Mouse (Mus musculus): ENCODE measurements at regions not wholly inside any gene's neighbourhood (a gene's known extent, or its start where the extent isn't known, plus 50 kb on each side); places are given as distances from the start of the nearest gene placed in this dataset.

- Histone ChIP-seq H3K9me3 (ENCODE audit: low read length) (no peaks in the 10 kb centered on the region), H3K4me2 (ENCODE audit: low read depth, low read length, poor library complexity, severe bottlenecking) (no peak overlapping the region), H3K27me3 (ENCODE audit: insufficient read depth, low read length) (no peaks in the 10 kb centered on the region; the same call in 1 of the 2 replicates), H3K4me3 (ENCODE audit: low read depth, low read length) (no peak overlapping the region), H3K27ac (ENCODE audit: low read depth, low read length) (no peak overlapping the region), H3K36me3 (ENCODE audit: insufficient read depth, low read length) (no peaks in the 10 kb centered on the region), H3K4me1 (ENCODE audit: insufficient read depth, low read length) (no peaks in the 10 kb centered on the region), H3K9ac (replicated peaks; ENCODE audit: low read length, poor library complexity, severe bottlenecking) (no peak overlapping the region)
- 94% methylated on average over 6 of the region's 6 CpGs for WGBS
- DNase-seq (ENCODE audit: low spot score), result peak; percentile 56
- no peak for ATAC-seq (ENCODE audit: low FRiP score)
- TF ChIP-seq CTCF (IDR thresholded peaks at IDR 0.05), result no peak
Observed at GRCm38 (mm10) chr8:125317584-125317991, 252.0 kb downstream of the Sipa1l2 start.

DNA sequence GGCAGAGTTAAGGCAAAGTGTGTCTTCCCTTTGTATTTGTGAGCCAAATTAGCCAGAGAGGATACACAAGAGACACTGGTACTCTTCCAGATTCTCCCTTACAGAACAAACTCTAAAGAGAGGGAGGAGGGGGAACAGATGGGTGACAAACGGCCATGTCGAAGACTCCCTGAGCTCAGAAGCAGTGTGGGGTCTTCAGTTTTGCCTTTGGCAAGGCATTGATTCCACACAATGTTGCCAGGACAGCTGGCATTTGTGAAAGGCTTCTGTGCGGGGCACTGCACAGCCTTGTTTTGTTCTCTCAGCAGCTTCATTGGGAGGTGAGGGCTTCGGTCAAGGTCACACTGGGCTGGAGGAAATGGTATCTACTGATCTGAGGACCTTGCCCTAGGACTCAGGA is 253.9 kb downstream of the Sipa1l2 start:
- DNase-seq (ENCODE audit: low spot score) (peak; percentile 69), ATAC-seq (ENCODE audit: low FRiP score) (no peak)
- H3K9ac ChIP-seq (replicated peaks; ENCODE audit: low read length, poor library complexity, severe bottlenecking), result no peak overlapping the region
- H3K4me2 ChIP-seq (ENCODE audit: low read depth, low read length, poor library complexity, severe bottlenecking), result no peak overlapping the region
- H3K4me3 ChIP-seq (ENCODE audit: low read depth, low read length), result no peak overlapping the region
- WGBS, result 77% methylated on average over 4 of the region's 4 CpGs
- 0 out of 2 replicates have a peak, but pooled peaks cover 3% of the 10 kb centered on the region for H3K4me1 ChIP-seq (ENCODE audit: insufficient read depth, low read length)
- no peak for TF ChIP-seq CTCF (IDR thresholded peaks at IDR 0.05)
- no peak overlapping the region for H3K27ac ChIP-seq (ENCODE audit: low read depth, low read length)
- no peaks in the 10 kb centered on the region for H3K27me3 ChIP-seq (ENCODE audit: insufficient read depth, low read length)
- H3K9me3 ChIP-seq (ENCODE audit: low read length), result no peaks in the 10 kb centered on the region
- H3K36me3 ChIP-seq (ENCODE audit: insufficient read depth, low read length), result no peaks in the 10 kb centered on the region

- TF ChIP-seq CTCF (IDR thresholded peaks at IDR 0.05), result no peak
- no peak overlapping the region for H3K4me2 ChIP-seq (ENCODE audit: low read depth, low read length, poor library complexity, severe bottlenecking)
- DNase-seq (ENCODE audit: low spot score), result no peak
- no peaks in the 10 kb centered on the region for H3K36me3 ChIP-seq (ENCODE audit: insufficient read depth, low read length)
- H3K9ac ChIP-seq (replicated peaks; ENCODE audit: low read length, poor library complexity, severe bottlenecking), result no peak overlapping the region
- H3K4me3 ChIP-seq (ENCODE audit: low read depth, low read length), result no peak overlapping the region
- H3K9me3 ChIP-seq (ENCODE audit: low read length), result no peaks in the 10 kb centered on the region
- H3K4me1 ChIP-seq (ENCODE audit: insufficient read depth, low read length), result 0 out of 2 replicates have a peak, but pooled peaks cover 3% of the 10 kb centered on the region
- H3K27me3 ChIP-seq (ENCODE audit: insufficient read depth, low read length), result no peaks in the 10 kb centered on the region
- no peak for ATAC-seq (ENCODE audit: low FRiP score)
- WGBS, result 73% methylated on average over 6 of the region's 6 CpGs
- H3K27ac ChIP-seq (ENCODE audit: low read depth, low read length), result no peak overlapping the region
Observed at GRCm38 (mm10) chr8:125314996-125315395, 254.6 kb downstream of the Sipa1l2 start.

DNA sequence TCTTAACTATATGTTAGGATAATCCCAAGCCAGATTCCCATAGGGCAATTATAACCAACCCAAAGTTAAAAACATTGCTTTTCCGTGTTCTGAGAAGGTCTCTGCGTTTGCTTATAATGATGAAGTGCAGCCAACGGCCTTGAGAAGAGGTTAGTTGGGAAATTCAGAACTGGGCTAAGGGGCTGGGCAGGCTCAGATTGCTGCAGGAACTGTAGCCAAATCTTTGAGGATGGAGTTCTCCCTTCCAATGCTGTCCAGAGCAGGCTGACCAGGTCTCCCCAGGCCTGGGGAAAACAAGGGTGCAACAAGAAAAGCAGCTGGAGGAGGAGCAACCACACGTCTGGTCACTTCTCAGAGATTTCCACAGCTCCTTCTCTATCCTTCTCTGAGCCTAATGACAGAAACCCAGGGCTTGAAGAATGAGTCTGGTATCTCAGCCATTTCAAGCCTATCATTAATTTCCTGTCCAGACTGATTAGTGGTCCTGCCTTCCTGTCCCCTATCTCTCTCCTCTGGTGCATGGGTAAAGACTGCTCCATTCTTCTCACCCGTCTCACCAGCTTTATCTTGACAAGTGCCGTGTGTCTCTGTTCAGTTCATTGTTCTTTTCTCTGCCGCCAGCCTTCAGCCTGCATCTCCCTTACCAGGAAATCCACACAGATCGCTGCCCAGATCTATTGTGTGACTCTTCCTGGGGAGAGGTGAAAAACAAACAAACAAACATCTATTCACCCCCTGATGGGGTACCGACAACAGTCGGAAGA is 255.2 kb downstream of the Sipa1l2 start:
- Histone ChIP-seq H3K4me3 (ENCODE audit: low read depth, low read length) (no peak overlapping the region), H3K27ac (ENCODE audit: low read depth, low read length) (no peak overlapping the region), H3K4me2 (ENCODE audit: low read depth, low read length, poor library complexity, severe bottlenecking) (no peak overlapping the region), H3K9ac (replicated peaks; ENCODE audit: low read length, poor library complexity, severe bottlenecking) (no peak overlapping the region), H3K4me1 (ENCODE audit: insufficient read depth, low read length) (0 out of 2 replicates have a peak, but pooled peaks cover 3% of the 10 kb centered on the region), H3K36me3 (ENCODE audit: insufficient read depth, low read length) (no peaks in the 10 kb centered on the region), H3K9me3 (ENCODE audit: low read length) (no peaks in the 10 kb centered on the region), H3K27me3 (ENCODE audit: insufficient read depth, low read length) (no peaks in the 10 kb centered on the region)
- ATAC-seq (ENCODE audit: low FRiP score), result no peak
- no peak for TF ChIP-seq CTCF (IDR thresholded peaks at IDR 0.05)
- 57% methylated on average over 10 of the region's 10 CpGs for WGBS
- no peak for DNase-seq (ENCODE audit: low spot score)

GRCm38 (mm10) chr8:125311228-125312053 is 257.4 kb downstream of the Disc1 start:
- Histone ChIP-seq H3K36me3 (ENCODE audit: insufficient read depth, low read length) (no peaks in the 10 kb centered on the region), H3K4me2 (ENCODE audit: low read depth, low read length, poor library complexity, severe bottlenecking) (no peak overlapping the region), H3K9me3 (ENCODE audit: low read length) (no peaks in the 10 kb centered on the region), H3K9ac (replicated peaks; ENCODE audit: low read length, poor library complexity, severe bottlenecking) (no peak overlapping the region), H3K4me1 (ENCODE audit: insufficient read depth, low read length) (0 out of 2 replicates have a peak, but pooled peaks cover 3% of the 10 kb centered on the region), H3K27me3 (ENCODE audit: insufficient read depth, low read length) (no peaks in the 10 kb centered on the region), H3K27ac (ENCODE audit: low read depth, low read length) (no peak overlapping the region), H3K4me3 (ENCODE audit: low read depth, low read length) (no peak overlapping the region)
- TF ChIP-seq CTCF (IDR thresholded peaks at IDR 0.05), result no peak
- no peak for ATAC-seq (ENCODE audit: low FRiP score)
- no peak for DNase-seq (ENCODE audit: low spot score)
- 33% methylated on average over 11 of the region's 11 CpGs for WGBS
